Mouse (Mus musculus): ENCODE data around the gene Prn. TPM values are rescaled to one million over a fixed set of nuclear protein-coding genes. Genes with fewer than 3 reads are reported as not detected.
A peak's percentile ranks its signal among the peaks of the same experiment; 100 is the strongest.

The Prn gene
- total RNA-seq, 2 experiments from 2014 or later, result not detected

GRCm38 (mm10) chr2:131944370-131944769 lies 34.6 kb downstream of the Prn start:
- intact Hi-C loops (cut with DNase I), result no loop called here

GRCm38 (mm10) chr2:131945225-131945624 lies 35.5 kb downstream of the Prn start:
- intact Hi-C loops (cut with DNase I), result no loop called here
- peak; percentile 0 to 3 for DNase-seq (ENCODE audit: extremely low spot score in 1 of 2, low spot score in 2 of 2)

More at GRCm38 (mm10) chr2:131944370-131944769, 34.6 kb downstream of the Prn start:
- peak in 1 of 2 experiments; percentile 7 for DNase-seq (ENCODE audit: extremely low spot score in 1 of 2, low spot score in 2 of 2)

GRCm38 (mm10) chr2:131945765-131946164 lies 36.0 kb downstream of the Prn start:
- peak in 1 of 2 experiments; percentile 8 for DNase-seq (ENCODE audit: extremely low spot score in 1 of 2, low spot score in 2 of 2)
- intact Hi-C loops (cut with DNase I), result no loop called here

- intact Hi-C loops (cut with DNase I), result no loop called here
- DNase-seq (ENCODE audit: extremely low spot score in 1 of 2, low spot score in 2 of 2), result peak; percentile 0 to 12
Observed at GRCm38 (mm10) chr2:131946351-131946750, 36.6 kb downstream of the Prn start.

GRCm38 (mm10) chr2:131948156-131948555 lies 38.4 kb downstream of the Prn start:
- intact Hi-C loops (cut with DNase I), result no loop called here
- peak; percentile 0 to 6 for DNase-seq (ENCODE audit: extremely low spot score in 1 of 2, low spot score in 2 of 2)

- intact Hi-C loops (cut with DNase I), result loop anchor here (1.0 kb wide), 1 partner anchor 128 kb away; no protein-coding TSS in a partner anchor
Observed at GRCm38 (mm10) chr2:131948916-131949639, 39.3 kb downstream of the Prn start.

GRCm38 (mm10) chr2:131949767-131950597 lies 40.2 kb downstream of the Prn start:
- intact Hi-C loops (cut with DNase I), result loop anchor here (1.0 kb wide), 1 partner anchor 129 kb away; no protein-coding TSS in a partner anchor
- peak; percentile 63 to 69 for DNase-seq (ENCODE audit: extremely low spot score in 1 of 2, low spot score in 2 of 2)

More at GRCm38 (mm10) chr2:131948916-131949639, 39.3 kb downstream of the Prn start:
- peak; percentile 0 to 14 for DNase-seq (ENCODE audit: extremely low spot score in 1 of 2, low spot score in 2 of 2)

- peak in 1 of 2 experiments; percentile 63 for DNase-seq (ENCODE audit: extremely low spot score in 1 of 2, low spot score in 2 of 2)
- intact Hi-C loops (cut with DNase I), result no loop called here
Observed at GRCm38 (mm10) chr2:131950598-131951095, 40.9 kb downstream of the Prn start, which contains the start of gene Prnd. Gene Prnd (plus strand): TSS chr2:131950861.

GRCm38 (mm10) chr2:131952456-131952855 lies 42.7 kb downstream of the Prn start:
- DNase-seq (ENCODE audit: extremely low spot score in 1 of 2, low spot score in 2 of 2), result peak; percentile 1 to 37
- intact Hi-C loops (cut with DNase I), result no loop called here

- DNase-seq (ENCODE audit: extremely low spot score in 1 of 2, low spot score in 2 of 2), result peak in 1 of 2 experiments; percentile 44
- intact Hi-C loops (cut with DNase I), result no loop called here
Observed at GRCm38 (mm10) chr2:131952961-131953538, 43.3 kb downstream of the Prn start.

GRCm38 (mm10) chr2:131953711-131954110 lies 44.0 kb downstream of the Prn start:
- intact Hi-C loops (cut with DNase I), result no loop called here
- DNase-seq (ENCODE audit: extremely low spot score in 1 of 2, low spot score in 2 of 2), result peak in 1 of 2 experiments; percentile 5

GRCm38 (mm10) chr2:131954835-131955234 lies 45.1 kb downstream of the Prn start:
- DNase-seq (ENCODE audit: extremely low spot score in 1 of 2, low spot score in 2 of 2), result peak in 1 of 2 experiments; percentile 10
- intact Hi-C loops (cut with DNase I), result loop anchor here (5.0 kb wide), 1 partner anchor 403 kb away; no protein-coding TSS in a partner anchor

GRCm38 (mm10) chr2:131955264-131955663 lies 45.5 kb downstream of the Prn start:
- DNase-seq (ENCODE audit: extremely low spot score in 1 of 2, low spot score in 2 of 2), result peak in 1 of 2 experiments; percentile 51
- intact Hi-C loops (cut with DNase I), result loop anchor here (5.0 kb wide), 1 partner anchor 403 kb away; no protein-coding TSS in a partner anchor

GRCm38 (mm10) chr2:131956336-131957256 lies 46.8 kb downstream of the Prn start:
- intact Hi-C loops (cut with DNase I), result loop anchor here (5.0 kb wide), 1 partner anchor 404 kb away; no protein-coding TSS in a partner anchor
- DNase-seq (ENCODE audit: extremely low spot score in 1 of 2, low spot score in 2 of 2), result peak in 1 of 2 experiments; percentile 8

GRCm38 (mm10) chr2:131957731-131958222 lies 48.0 kb downstream of the Prn start:
- DNase-seq (ENCODE audit: extremely low spot score in 1 of 2, low spot score in 2 of 2), result peak in 1 of 2 experiments; percentile 59
- intact Hi-C loops (cut with DNase I), result loop anchor here (5.0 kb wide), 1 partner anchor 405 kb away; no protein-coding TSS in a partner anchor

- intact Hi-C loops (cut with DNase I), result no loop called here
- peak in 1 of 2 experiments; percentile 4 for DNase-seq (ENCODE audit: extremely low spot score in 1 of 2, low spot score in 2 of 2)
Observed at GRCm38 (mm10) chr2:131961671-131962070, 51.9 kb downstream of the Prn start.

GRCm38 (mm10) chr2:131970597-131970996 lies 60.8 kb downstream of the Prn start:
- intact Hi-C loops (cut with DNase I), result no loop called here
- no peak for DNase-seq (ENCODE audit: extremely low spot score in 1 of 2, low spot score in 2 of 2)
